In genomic region chr4:114903422-114903782, GRCm38 (mm10) we compare ENCODE assay signal across 21 mouse cellular contexts. TPM values are rescaled to one million over a fixed set of nuclear protein-coding genes. Genes with fewer than 3 reads are reported as not detected.
DNase-seq lines count a peak whose midpoint lies in the region; ATAC-seq lines count a peak whose summit lies in the region.
"Had no signal": no experiment of that assay in that cellular context is flagged by ENCODE, and none has a peak within 500 bp of the region (broad histone marks: within the 10 kb centered on the region; RNA-seq: fewer than 3 reads in every experiment).

No protein-coding gene starts in this region.

- no peak for ATAC-seq in hindbrain, embryonic 11.5 days (ENCODE audit: low FRiP score)
- ATAC-seq in hindbrain, embryonic 14.5 days (ENCODE audit: low FRiP score), result no peak
- ATAC-seq in midbrain, embryonic 16.5 days, result no peak
- no peak for ATAC-seq in embryonic facial prominence, embryonic 12.5 days (ENCODE audit: insufficient number of reproducible peaks, insufficient read depth, low FRiP score, low TSS enrichment)
- ATAC-seq: forebrain, embryonic 16.5 days had no signal

- H3K9me3 ChIP-seq in hindbrain, embryonic 11.5 days (ENCODE audit: control insufficient read depth, low read length), result no peaks in the 10 kb centered on the region
- H3K9me3 ChIP-seq in hindbrain, embryonic 14.5 days (ENCODE audit: control insufficient read depth, low read length), result no peaks in the 10 kb centered on the region
- H3K9me3 ChIP-seq in midbrain, embryonic 10.5 days (replicated peaks), result no peaks in the 10 kb centered on the region
- no peaks in the 10 kb centered on the region for H3K9me3 ChIP-seq in midbrain, embryonic 16.5 days (replicated peaks; ENCODE audit: control insufficient read depth, low read length, poor library complexity, severe bottlenecking)
- H3K9me3 ChIP-seq in embryonic facial prominence, embryonic 12.5 days, result no peaks in the 10 kb centered on the region
- H3K9me3 ChIP-seq: heart, embryonic 13.5 days; neural tube, embryonic 13.5 days had no signal

- peaks cover 1% of the 10 kb centered on the region for H3K4me1 ChIP-seq in hindbrain, embryonic 11.5 days (replicated peaks; ENCODE audit: control insufficient read depth, insufficient read depth, low read length)
- H3K4me1 ChIP-seq in hindbrain, embryonic 14.5 days (replicated peaks; ENCODE audit: control insufficient read depth, insufficient read depth, low read length), result no peaks in the 10 kb centered on the region; the same call in 1 of the 2 replicates
- peaks cover 55% of the 10 kb centered on the region for H3K4me1 ChIP-seq in midbrain, embryonic 10.5 days
- H3K4me1 ChIP-seq in midbrain, embryonic 16.5 days (ENCODE audit: control insufficient read depth, insufficient read depth, low read length), result peaks cover 6% of the 10 kb centered on the region
- peaks cover 18% of the 10 kb centered on the region; the same call in 1 of the 2 replicates for H3K4me1 ChIP-seq in embryonic facial prominence, embryonic 12.5 days

- no peak overlapping the region for H3K27ac ChIP-seq in hindbrain, embryonic 11.5 days (ENCODE audit: low read depth, low read length)
- no peak overlapping the region for H3K27ac ChIP-seq in hindbrain, embryonic 14.5 days
- H3K27ac ChIP-seq in midbrain, embryonic 10.5 days (replicated peaks), result no peak overlapping the region
- no peak overlapping the region for H3K27ac ChIP-seq in midbrain, embryonic 16.5 days (ENCODE audit: low read length)
- H3K27ac ChIP-seq in embryonic facial prominence, embryonic 12.5 days, result no peak overlapping the region
- H3K27ac ChIP-seq: gastrocnemius, adult 2 months; heart, embryonic 13.5 days; neural tube, embryonic 13.5 days had no signal

- H3K4me2 ChIP-seq in hindbrain, embryonic 11.5 days (replicated peaks; ENCODE audit: low read depth, low read length), result no peak overlapping the region
- H3K4me2 ChIP-seq in hindbrain, embryonic 14.5 days (replicated peaks), result no peak overlapping the region
- no peak overlapping the region for H3K4me2 ChIP-seq in midbrain, embryonic 16.5 days (ENCODE audit: low read length)
- peak overlapping the region; percentile 74 for H3K4me2 ChIP-seq in embryonic facial prominence, embryonic 12.5 days (replicated peaks)
- H3K4me2 ChIP-seq: heart, embryonic 13.5 days had no signal

- H3K36me3 ChIP-seq in hindbrain, embryonic 11.5 days (ENCODE audit: control insufficient read depth, insufficient read depth, low read length), result no peaks in the 10 kb centered on the region
- no peaks in the 10 kb centered on the region for H3K36me3 ChIP-seq in hindbrain, embryonic 14.5 days (replicated peaks; ENCODE audit: control insufficient read depth, insufficient read depth)
- no peaks in the 10 kb centered on the region for H3K36me3 ChIP-seq in midbrain, embryonic 10.5 days
- H3K36me3 ChIP-seq in midbrain, embryonic 16.5 days (ENCODE audit: control insufficient read depth, insufficient read depth, low read length), result no peaks in the 10 kb centered on the region
- H3K36me3 ChIP-seq in embryonic facial prominence, embryonic 12.5 days, result no peaks in the 10 kb centered on the region
- H3K36me3 ChIP-seq: G1E; heart, embryonic 13.5 days; neural tube, embryonic 13.5 days had no signal

- peaks cover 92% of the 10 kb centered on the region for H3K27me3 ChIP-seq in hindbrain, embryonic 11.5 days (ENCODE audit: control insufficient read depth, insufficient read depth, low read length)
- H3K27me3 ChIP-seq in hindbrain, embryonic 14.5 days (ENCODE audit: control insufficient read depth, insufficient read depth, low read length), result peaks cover 96% of the 10 kb centered on the region
- peaks cover 100% of the 10 kb centered on the region for H3K27me3 ChIP-seq in midbrain, embryonic 10.5 days (ENCODE audit: low read depth, poor library complexity, severe bottlenecking)
- peaks cover 59% of the 10 kb centered on the region for H3K27me3 ChIP-seq in midbrain, embryonic 16.5 days (ENCODE audit: control insufficient read depth, insufficient read depth, low read depth, low read length)
- peaks cover 76% of the 10 kb centered on the region for H3K27me3 ChIP-seq in embryonic facial prominence, embryonic 12.5 days

- H3K4me3 ChIP-seq in hindbrain, embryonic 11.5 days (ENCODE audit: low read depth, low read length), result no peak overlapping the region
- H3K4me3 ChIP-seq in hindbrain, embryonic 14.5 days (replicated peaks; ENCODE audit: low read length), result no peak overlapping the region
- H3K4me3 ChIP-seq in midbrain, embryonic 10.5 days, result peak overlapping the region; percentile 52
- H3K4me3 ChIP-seq in midbrain, embryonic 16.5 days (ENCODE audit: low read depth, low read length), result no peak overlapping the region
- peak overlapping the region; percentile 36 for H3K4me3 ChIP-seq in embryonic facial prominence, embryonic 12.5 days
- H3K4me3 ChIP-seq: gastrocnemius, adult 2 months; heart, embryonic 13.5 days; neural tube, embryonic 13.5 days had no signal

- peak; percentile 54 for DNase-seq in hindbrain, embryonic 11.5 days (ENCODE audit: low spot score)
- DNase-seq in hindbrain, embryonic 14.5 days (ENCODE audit: low spot score), result no peak
- no peak for DNase-seq in midbrain, embryonic 10.5 days (ENCODE audit: low spot score)
- DNase-seq in naive thymus-derived CD4-positive, alpha-beta T cell, adult 2 months (ENCODE audit: low read depth), result peak; percentile 26
- no peak for DNase-seq in adrenal gland, postnatal 4 days (ENCODE audit: low spot score in 2 of 2)
- DNase-seq: gastrocnemius, adult 2 months; heart, postnatal 4 days; lung, adult 18-20 months; thymus, postnatal 25 days had no signal

- no peak overlapping the region for H3K9ac ChIP-seq in hindbrain, embryonic 11.5 days (ENCODE audit: low read depth, low read length)
- no peak overlapping the region for H3K9ac ChIP-seq in hindbrain, embryonic 14.5 days
- no peak overlapping the region for H3K9ac ChIP-seq in midbrain, embryonic 16.5 days (ENCODE audit: low read depth, low read length)
- H3K9ac ChIP-seq in embryonic facial prominence, embryonic 12.5 days, result no peak overlapping the region
- H3K9ac ChIP-seq: heart, embryonic 13.5 days; neural tube, embryonic 13.5 days had no signal

- WGBS in hindbrain, embryonic 11.5 days, result under 1% methylated on average over 11 of the region's 11 CpGs
- 3% methylated on average over 11 of the region's 11 CpGs for WGBS in hindbrain, embryonic 14.5 days
- WGBS in midbrain, embryonic 10.5 days, result 0% methylated on average over 11 of the region's 11 CpGs
- 1% methylated on average over 11 of the region's 11 CpGs for WGBS in midbrain, embryonic 16.5 days
- 1% methylated on average over 11 of the region's 11 CpGs for WGBS in embryonic facial prominence, embryonic 12.5 days

RNA-seq across cellular contexts. Expression of gene Foxd2, which starts 5.3 kb away (rescaled TPM):
- polyA plus RNA-seq in hindbrain, embryonic 11.5 days (2014; fragmentation: Nextera tagmentation; extraction: Ambion mirVana), result 0.74 and 0.93 TPM in 2 replicates
- 0.16 TPM in 1 of 2 replicates, not detected in the other for polyA plus RNA-seq in hindbrain, embryonic 14.5 days (2014; fragmentation: Nextera tagmentation; extraction: Ambion mirVana)
- 2.1 and 3.3 TPM in 2 replicates for polyA plus RNA-seq in midbrain, embryonic 10.5 days (2016; fragmentation: Nextera tagmentation; extraction: Ambion mirVana)
- polyA plus RNA-seq in midbrain, embryonic 16.5 days (2015; fragmentation: Nextera tagmentation; extraction: Ambion mirVana), result 0.23 and 0.24 TPM in 2 replicates
- polyA plus RNA-seq in embryonic facial prominence, embryonic 12.5 days (2016; fragmentation: Nextera tagmentation; extraction: Ambion mirVana), result 6.2 and 7.7 TPM in 2 replicates
- 1 to 10 TPM; 4.0 to 5.1 TPM for total RNA-seq in adrenal gland, postnatal 4 days (2021)

RNA-seq across cellular contexts. Expression of gene Foxe3, which starts 22.4 kb away (rescaled TPM):
- not detected in 2 replicates for polyA plus RNA-seq in hindbrain, embryonic 11.5 days (2014; fragmentation: Nextera tagmentation; extraction: Ambion mirVana)
- not detected in 2 replicates for polyA plus RNA-seq in hindbrain, embryonic 14.5 days (2014; fragmentation: Nextera tagmentation; extraction: Ambion mirVana)
- polyA plus RNA-seq in midbrain, embryonic 10.5 days (2016; fragmentation: Nextera tagmentation; extraction: Ambion mirVana), result 6.7 and 14.7 TPM in 2 replicates
- polyA plus RNA-seq in midbrain, embryonic 16.5 days (2015; fragmentation: Nextera tagmentation; extraction: Ambion mirVana), result not detected in 2 replicates
- polyA plus RNA-seq in embryonic facial prominence, embryonic 12.5 days (2016; fragmentation: Nextera tagmentation; extraction: Ambion mirVana), result 0.27 and 1.5 TPM in 2 replicates
- not detected for total RNA-seq in adrenal gland, postnatal 4 days (2021)
- total RNA-seq: G1E; gastrocnemius, adult 2 months; granulocyte monocyte progenitor cell, adult 5-6 weeks; heart, postnatal 4 days; layer of hippocampus, postnatal 25 days; left cerebral cortex, postnatal 14 days; liver, adult 2 months had no signal
- polyA plus RNA-seq: forebrain, embryonic 16.5 days; G1E; heart, embryonic 13.5 days; intestine, embryonic 14.5 days; large intestine, adult 2 months; liver, adult 2 months; neural tube, embryonic 13.5 days had no signal

Comparison
In these comparisons a context has a peak if more than half of its experiments do, and no peak if none do; other contexts are left out.
1. DNase-seq: peak in hindbrain, embryonic 11.5 days (single experiment) and naive thymus-derived CD4-positive, alpha-beta T cell, adult 2 months (single experiment); none in hindbrain, embryonic 14.5 days (single experiment), midbrain, embryonic 10.5 days (single experiment) and adrenal gland, postnatal 4 days (0 of 2).
2. H3K4me3 ChIP-seq: peak in midbrain, embryonic 10.5 days (single experiment) and embryonic facial prominence, embryonic 12.5 days (single experiment); none in hindbrain, embryonic 11.5 days (single experiment), hindbrain, embryonic 14.5 days (single experiment) and midbrain, embryonic 16.5 days (single experiment).